Mouse (Mus musculus): ENCODE results near the gene Hap1. TPM values are rescaled to one million over a fixed set of nuclear protein-coding genes. Genes with fewer than 3 reads are reported as not detected.

Hap1 gene
- total RNA-seq, 2 experiments from 2014 or later: 109 to 139 TPM

- intact Hi-C loops (cut with DNase I): no loop called here
These were observed 36.0 kb upstream of the Hap1 start for GRCm38 (mm10) chr11:100391884-100392345.

GRCm38 (mm10) chr11:100391081-100391883, 35.4 kb upstream of the Hap1 start:
- peak in 1 of 2 experiments; percentile 90 for DNase-seq (ENCODE audit: extremely low spot score in 1 of 2, low spot score in 2 of 2)
- intact Hi-C loops (cut with DNase I): no loop called here

More at GRCm38 (mm10) chr11:100391884-100392345, 36.0 kb upstream of the Hap1 start:
- DNase-seq (ENCODE audit: extremely low spot score in 1 of 2, low spot score in 2 of 2): no peak

DNA sequence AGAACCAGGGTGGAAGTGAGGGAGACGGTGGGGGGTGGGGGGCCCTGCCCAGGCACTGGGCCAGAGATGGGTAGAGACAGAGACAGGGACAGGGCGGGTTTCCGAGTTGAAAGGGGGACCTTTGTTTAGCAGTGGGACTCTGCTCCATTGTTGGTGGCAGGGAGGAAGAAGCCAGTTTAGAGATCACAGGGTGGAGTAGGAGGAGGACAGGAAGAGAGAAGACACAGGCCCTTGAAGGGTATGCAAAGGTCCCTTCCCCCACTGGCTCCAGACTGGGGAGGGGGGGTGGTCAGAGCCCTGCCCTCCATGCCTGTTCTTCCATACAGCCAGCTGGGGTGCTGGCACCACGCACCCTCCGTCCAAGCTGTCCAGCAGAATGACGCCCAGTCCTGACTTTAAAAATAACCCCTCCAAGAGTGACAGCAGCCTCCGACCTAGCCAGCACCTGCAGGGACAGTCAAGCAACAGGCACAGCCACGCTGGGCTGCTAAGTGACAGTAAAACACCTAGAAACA, 34.1 kb upstream of the Hap1 start:
- intact Hi-C loops (cut with DNase I): no loop called here
- peak in 1 of 2 experiments; percentile 43 for DNase-seq (ENCODE audit: extremely low spot score in 1 of 2, low spot score in 2 of 2)

GRCm38 (mm10) chr11:100388588-100388987, 32.7 kb upstream of the Hap1 start:
- intact Hi-C loops (cut with DNase I): no loop called here
- peak in 1 of 2 experiments; percentile 75 for DNase-seq (ENCODE audit: extremely low spot score in 1 of 2, low spot score in 2 of 2)

GRCm38 (mm10) chr11:100387589-100388375, 31.9 kb upstream of the Hap1 start:
- DNase-seq (ENCODE audit: extremely low spot score in 1 of 2, low spot score in 2 of 2): peak in 1 of 2 experiments; percentile 67

GRCm38 (mm10) chr11:100387111-100387510, 31.2 kb upstream of the Hap1 start:
- no peak for DNase-seq (ENCODE audit: extremely low spot score in 1 of 2, low spot score in 2 of 2)
- intact Hi-C loops (cut with DNase I): no loop called here

More at GRCm38 (mm10) chr11:100387589-100388375, 31.9 kb upstream of the Hap1 start:
- intact Hi-C loops (cut with DNase I): no loop called here

GRCm38 (mm10) chr11:100386586-100386985, 30.7 kb upstream of the Hap1 start:
- no peak for DNase-seq (ENCODE audit: extremely low spot score in 1 of 2, low spot score in 2 of 2)
- intact Hi-C loops (cut with DNase I): no loop called here

DNA sequence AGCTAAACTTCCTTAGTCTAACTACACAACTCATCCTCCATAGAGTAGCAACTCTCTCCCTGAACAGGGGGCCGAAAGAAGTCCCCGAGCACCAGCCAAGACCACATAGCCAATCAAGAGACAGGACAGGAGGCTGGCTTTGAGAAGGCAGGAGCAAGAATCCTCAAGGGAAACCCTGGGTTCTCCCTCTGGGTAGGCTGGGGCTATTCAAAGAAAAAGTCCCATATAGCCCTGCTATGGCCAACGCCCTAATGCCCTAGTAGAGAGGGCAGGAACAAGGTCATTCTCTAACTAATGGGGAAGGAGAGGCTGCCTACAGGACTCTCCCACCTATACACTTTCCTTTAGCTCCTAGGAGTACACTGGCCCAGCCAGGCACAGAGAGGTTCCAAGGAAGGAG, 29.1 kb upstream of the Hap1 start:
- intact Hi-C loops (cut with DNase I): no loop called here
- DNase-seq (ENCODE audit: extremely low spot score in 1 of 2, low spot score in 2 of 2): no peak

DNA sequence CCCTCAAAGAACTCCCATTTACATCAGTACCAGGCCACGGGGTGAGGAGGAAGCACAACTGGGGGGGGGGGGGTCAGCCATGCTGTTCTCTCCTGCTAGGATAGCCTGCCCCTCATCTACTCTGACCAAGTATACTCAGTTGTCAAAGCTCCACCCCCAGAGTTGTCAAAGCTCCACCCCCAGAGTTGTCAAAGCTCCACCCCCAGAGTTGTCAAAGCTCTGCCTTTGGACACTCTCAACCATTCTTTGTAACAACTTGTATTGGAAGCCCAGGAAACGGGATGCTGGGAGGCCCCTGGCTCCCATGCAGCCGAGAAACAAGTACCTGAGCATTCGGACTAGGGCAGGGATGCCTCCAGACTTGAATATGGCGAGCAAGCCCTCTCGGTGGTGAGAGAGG, 26.8 kb upstream of the Hap1 start:
- DNase-seq (ENCODE audit: extremely low spot score in 1 of 2, low spot score in 2 of 2): no peak
- intact Hi-C loops (cut with DNase I): no loop called here

DNA sequence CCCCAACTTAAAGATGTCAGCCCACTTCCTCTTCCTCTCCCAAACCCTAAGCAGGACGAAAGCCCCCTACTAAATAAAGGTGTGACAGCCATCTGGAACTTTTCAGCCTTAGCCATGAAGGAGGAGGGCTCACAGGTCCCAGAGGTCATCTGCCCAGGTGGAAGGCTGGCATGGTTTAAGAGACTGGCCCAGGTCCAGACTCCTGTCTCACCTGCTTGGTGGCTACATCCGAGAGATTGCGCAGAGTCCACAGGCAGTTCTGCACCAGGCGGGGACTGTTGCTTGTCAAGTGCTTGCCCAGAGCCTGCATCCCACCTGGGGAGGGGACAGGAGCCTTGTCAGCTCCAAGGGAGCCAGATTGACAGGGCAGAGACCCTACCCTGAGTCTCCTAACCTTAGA, 23.4 kb upstream of the Hap1 start:
- DNase-seq (ENCODE audit: extremely low spot score in 1 of 2, low spot score in 2 of 2): no peak
- intact Hi-C loops (cut with DNase I): loop anchor here (5.0 kb wide), 1 partner anchor 98 kb away; no protein-coding TSS in a partner anchor

GRCm38 (mm10) chr11:100378446-100378845, 22.5 kb upstream of the Hap1 start:
- intact Hi-C loops (cut with DNase I): loop anchor here (5.0 kb wide), 1 partner anchor 99 kb away; no protein-coding TSS in a partner anchor
- DNase-seq (ENCODE audit: extremely low spot score in 1 of 2, low spot score in 2 of 2): no peak

DNA sequence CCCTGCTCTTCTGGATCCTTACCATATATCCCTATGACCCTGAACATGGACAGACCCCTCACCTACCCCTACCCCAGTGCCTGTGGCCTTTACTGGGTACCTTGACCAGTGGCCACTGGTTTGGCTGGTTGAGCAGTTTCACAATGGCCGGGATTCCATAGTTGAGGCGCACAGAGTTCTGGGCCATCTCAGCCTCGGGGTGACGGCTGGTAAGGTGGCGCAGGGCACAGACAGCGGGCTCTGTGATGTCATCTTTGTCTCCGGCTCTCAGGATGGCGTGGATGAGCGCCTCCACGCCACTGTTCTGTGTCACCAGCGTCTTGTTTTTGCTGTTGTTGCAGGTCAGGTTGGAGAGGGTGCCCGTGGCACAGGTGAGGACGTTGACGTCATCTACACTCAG, 22.1 kb upstream of the Hap1 start:
- no peak for DNase-seq (ENCODE audit: extremely low spot score in 1 of 2, low spot score in 2 of 2)
- intact Hi-C loops (cut with DNase I): loop anchor here (5.0 kb wide), 1 partner anchor 99 kb away; no protein-coding TSS in a partner anchor

GRCm38 (mm10) chr11:100376746-100377389, 20.9 kb upstream of the Hap1 start:
- intact Hi-C loops (cut with DNase I): loop anchor here (5.0 kb wide), 1 partner anchor 100 kb away; no protein-coding TSS in a partner anchor

DNA sequence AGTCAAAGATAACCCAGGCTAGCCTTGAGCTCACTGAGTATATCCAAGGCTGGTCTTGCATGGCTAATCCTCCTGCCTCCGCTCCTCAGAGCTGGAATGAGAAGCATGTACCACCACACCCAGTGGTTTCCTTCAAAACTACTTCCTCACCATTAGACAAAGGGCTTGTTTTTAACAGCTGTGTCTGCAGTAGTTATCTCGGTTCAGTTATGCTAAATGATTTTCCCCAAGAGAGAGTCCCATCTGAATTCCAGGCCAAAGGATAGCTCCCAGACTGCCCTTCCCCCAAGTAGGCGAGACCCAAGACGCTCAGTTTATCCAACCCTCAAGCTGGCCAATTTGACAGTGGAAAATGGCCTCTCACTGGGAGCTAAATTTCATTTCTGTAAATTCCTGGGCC, 20.1 kb upstream of the Hap1 start:
- intact Hi-C loops (cut with DNase I): loop anchor here (5.0 kb wide), 1 partner anchor 101 kb away; no protein-coding TSS in a partner anchor
- no peak for DNase-seq (ENCODE audit: extremely low spot score in 1 of 2, low spot score in 2 of 2)

More at GRCm38 (mm10) chr11:100376746-100377389, 20.9 kb upstream of the Hap1 start:
- DNase-seq (ENCODE audit: extremely low spot score in 1 of 2, low spot score in 2 of 2): no peak

- DNase-seq (ENCODE audit: extremely low spot score in 1 of 2, low spot score in 2 of 2): no peak
- intact Hi-C loops (cut with DNase I): loop anchor here (5.0 kb wide), 1 partner anchor 102 kb away; no protein-coding TSS in a partner anchor
These were observed 19.2 kb upstream of the Hap1 start for GRCm38 (mm10) chr11:100375127-100375526.

- intact Hi-C loops (cut with DNase I): no loop called here
These were observed 16.1 kb upstream of the Hap1 start for GRCm38 (mm10) chr11:100371981-100372558.

DNA sequence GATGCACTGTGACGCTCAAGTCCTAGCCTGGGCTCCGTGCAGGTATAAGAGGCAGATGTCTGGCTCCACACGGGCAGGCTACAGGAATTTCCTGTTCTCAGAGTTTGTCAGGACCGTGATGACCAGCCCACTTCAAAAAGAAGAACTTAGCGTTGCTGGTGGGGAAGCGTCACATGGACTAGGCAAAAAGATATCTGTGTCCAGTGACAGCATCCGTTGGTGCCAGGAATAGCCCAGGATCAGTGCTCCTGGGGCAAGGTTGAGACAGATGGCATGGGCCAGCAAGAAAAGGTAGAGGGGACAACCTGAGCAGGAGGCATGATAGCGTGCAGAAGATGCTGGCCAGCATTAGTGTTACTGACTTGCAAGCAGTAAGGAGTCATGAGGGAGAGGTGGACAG, 13.9 kb upstream of the Hap1 start:
- intact Hi-C loops (cut with DNase I): loop anchor here (10.0 kb wide), 1 partner anchor 195 kb away; no protein-coding TSS in a partner anchor
- DNase-seq (ENCODE audit: extremely low spot score in 1 of 2, low spot score in 2 of 2): no peak

More at GRCm38 (mm10) chr11:100371981-100372558, 16.1 kb upstream of the Hap1 start:
- no peak for DNase-seq (ENCODE audit: extremely low spot score in 1 of 2, low spot score in 2 of 2)

GRCm38 (mm10) chr11:100369145-100369544, 13.2 kb upstream of the Hap1 start:
- no peak for DNase-seq (ENCODE audit: extremely low spot score in 1 of 2, low spot score in 2 of 2)
- intact Hi-C loops (cut with DNase I): loop anchor here (10.0 kb wide), 1 partner anchor 196 kb away; no protein-coding TSS in a partner anchor

Data from left cerebral cortex, postnatal 10 days (tissue).